Mouse (Mus musculus) intestine, embryonic 15.5 days (tissue): ENCODE results near the gene Mgat1. TPM values are rescaled to one million over a fixed set of nuclear protein-coding genes. Genes with fewer than 3 reads are reported as not detected.
"Not testable (repeated sequence)": the region's sequence is repeated elsewhere in the genome, so short reads cannot be mapped to it uniquely, and the experiment has no call there.

ENCODE experiments used
- ATAC-seq: fragments of 200-750 bp; cut with Nextera tagmentation; 2 replicates; pipeline ENCODE4 v1.8.0; 2017; ENCODE audit warnings: moderate TSS enrichment, moderate library complexity
- H3K27ac ChIP-seq: fragments of 300-500 bp; sonication (generic); 2 replicates; pipeline ENCODE4 v1.5.1; 2015; ENCODE audit warnings: mild to moderate bottlenecking, inconsistent platforms
- H3K27me3 ChIP-seq: fragments of 300-500 bp; sonication (generic); replicated peaks from 2 replicates; pipeline ENCODE4 v1.6.1; 2015; ENCODE audit warnings: inconsistent platforms
- H3K36me3 ChIP-seq: fragments of 300-500 bp; sonication (generic); 2 replicates; pipeline ENCODE4 v1.6.1; 2015; ENCODE audit warnings: inconsistent platforms
- H3K4me1 ChIP-seq: fragments of 300-500 bp; sonication (generic); replicated peaks from 2 replicates; pipeline ENCODE4 v1.6.1; 2015; ENCODE audit warnings: inconsistent platforms
- H3K4me2 ChIP-seq: fragments of 300-500 bp; sonication (generic); replicated peaks from 2 replicates; pipeline ENCODE4 v1.6.1; 2015; ENCODE audit warnings: mild to moderate bottlenecking, inconsistent platforms
- H3K4me3 ChIP-seq: fragments of 300-500 bp; sonication (generic); replicated peaks from 2 replicates; pipeline ENCODE4 v1.5.1; 2015; ENCODE audit warnings: inconsistent platforms
- H3K9ac ChIP-seq: fragments of 300-500 bp; sonication (generic); 2 replicates; pipeline ENCODE4 v1.6.1; 2015; ENCODE audit warnings: inconsistent platforms
- H3K9me3 ChIP-seq: fragments of 300-500 bp; sonication (generic); 2 replicates; pipeline ENCODE4 v1.6.1; 2016; ENCODE audit warnings: inconsistent platforms
- WGBS: fragments of 180-500 bp; shearing (Covaris S2); methylation state at CpG from one replicate; pipeline ENCODE4 v1.1.7; 2015; 5-methylcytosine and 5-hydroxymethylcytosine counted together
- polyA plus RNA-seq: library from polyadenylated mRNA; unstranded; fragments of >200 nt; fragmentation: Nextera tagmentation; extraction: Ambion mirVana; gene quantifications from 2 replicates; pipeline ENCODE4 v1.2.1, GENCODE M21; 2015

Gene Mgat1
- 53.5 and 61.2 TPM in 2 replicates for polyA plus RNA-seq

DNA sequence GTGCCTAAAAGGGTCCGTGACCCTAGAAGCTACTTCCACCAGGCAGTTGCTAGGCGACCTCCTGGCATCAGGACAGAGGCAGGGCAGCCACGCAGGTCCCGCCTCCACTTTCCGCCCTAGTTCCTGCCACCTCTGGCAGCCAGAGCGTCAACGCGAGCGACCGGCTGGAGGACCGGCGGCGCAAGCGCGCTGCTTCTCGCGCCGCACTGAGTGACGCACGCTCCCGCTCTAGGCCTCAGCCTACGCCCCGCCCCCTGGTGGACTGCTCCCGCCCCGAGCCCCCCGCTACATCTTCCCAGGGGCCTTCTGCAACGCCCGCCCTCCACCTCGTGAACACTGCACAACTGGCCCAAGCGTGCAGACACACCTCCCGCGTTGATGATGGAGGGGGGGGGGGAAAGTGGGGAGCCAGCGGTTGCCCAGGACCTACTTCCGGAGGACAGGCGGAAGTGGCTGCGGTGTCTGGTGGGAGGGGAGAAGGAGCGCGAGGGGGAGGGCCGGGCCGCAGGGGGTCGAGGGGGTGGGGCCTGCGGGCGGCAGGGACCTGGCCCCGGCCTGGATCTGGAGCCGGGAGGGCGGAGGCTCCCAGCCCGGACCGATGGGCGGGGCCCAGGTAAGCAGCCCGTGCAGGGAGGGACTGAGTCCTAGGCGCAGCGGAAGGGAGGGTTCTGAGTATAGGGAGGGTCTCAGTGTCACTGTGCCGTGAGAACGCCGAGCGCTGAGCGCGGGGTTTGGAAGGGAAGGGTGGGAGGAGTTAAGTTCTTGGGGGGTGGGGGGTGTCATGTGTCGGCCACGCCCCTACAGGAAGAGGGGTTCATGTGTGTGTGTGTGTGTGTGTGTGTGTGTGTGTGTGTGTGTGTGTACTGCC is at the start of gene Mgat1:
Mgat1 (plus strand) TSS at position 465 of the 868 bp plus-strand sequence.
- Histone ChIP-seq H3K27me3 (no peaks in the 10 kb centered on the region), H3K4me3 (peak within 1 kb of the TSS; percentile 55), H3K4me2 (peak within 1 kb of the TSS; percentile 70), H3K9me3 (no peaks in the 10 kb centered on the region), H3K36me3 (no peaks in the 10 kb centered on the region), H3K9ac (peak within 1 kb of the TSS; percentile 60), H3K4me1 (peaks cover 23% of the 10 kb centered on the region), H3K27ac (peak within 1 kb of the TSS; percentile 96)
- peak; percentile 94 for ATAC-seq
- WGBS = under 1% methylated on average over 58 of the region's 60 CpGs

DNA sequence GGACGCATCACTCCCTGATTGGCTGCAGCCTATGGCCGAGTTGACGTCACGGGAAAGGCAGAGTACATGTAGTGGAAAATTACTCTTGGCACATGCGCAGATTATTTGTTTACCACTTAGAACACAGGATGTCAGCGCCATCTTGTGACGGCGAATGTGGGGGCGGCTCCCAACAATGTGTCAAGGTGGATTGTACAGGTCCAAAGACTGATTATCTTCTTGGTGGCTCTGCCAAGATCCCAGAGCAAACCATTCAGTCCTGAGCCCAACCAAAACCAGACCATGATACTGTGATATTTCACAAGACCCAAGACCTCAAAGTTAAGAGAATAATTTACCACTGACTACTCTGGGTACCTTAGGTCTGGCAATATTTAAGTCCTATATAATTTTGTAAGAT is 49.2 kb upstream of the Mgat1 start:
- ATAC-seq, H3K4me2 ChIP-seq, H3K9ac ChIP-seq, H3K9me3 ChIP-seq, H3K4me3 ChIP-seq, H3K27ac ChIP-seq, H3K36me3 ChIP-seq, H3K27me3 ChIP-seq, H3K4me1 ChIP-seq: not testable (repeated sequence)
- 92% methylated on average over 9 of the region's 9 CpGs for WGBS

DNA sequence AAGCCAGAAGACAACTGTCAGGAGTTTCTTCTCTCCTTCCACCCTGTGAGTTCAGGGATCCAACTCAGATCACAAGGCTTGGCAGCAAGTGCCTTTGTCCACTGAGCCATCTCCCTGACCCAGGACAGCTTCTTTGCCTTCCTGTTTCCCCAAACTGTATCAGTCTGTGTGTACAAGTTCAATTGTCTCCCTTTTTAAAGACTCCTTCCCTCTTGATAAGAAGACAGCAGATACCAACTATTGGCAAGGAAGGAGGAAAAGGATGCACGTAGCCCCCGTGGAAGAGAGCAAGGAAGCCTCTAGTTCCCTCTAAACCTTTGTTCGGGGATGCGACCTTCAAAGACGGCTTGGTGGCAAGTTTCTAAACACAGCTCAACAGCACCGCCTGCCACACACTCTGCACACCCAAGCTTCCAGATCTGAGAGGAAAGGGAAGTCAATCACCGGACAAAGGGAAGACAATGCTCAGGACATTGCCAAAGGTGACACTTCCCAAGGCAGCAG is 48.1 kb upstream of the Mgat1 start:
- 78% methylated on average over 7 of the region's 7 CpGs for WGBS

DNA sequence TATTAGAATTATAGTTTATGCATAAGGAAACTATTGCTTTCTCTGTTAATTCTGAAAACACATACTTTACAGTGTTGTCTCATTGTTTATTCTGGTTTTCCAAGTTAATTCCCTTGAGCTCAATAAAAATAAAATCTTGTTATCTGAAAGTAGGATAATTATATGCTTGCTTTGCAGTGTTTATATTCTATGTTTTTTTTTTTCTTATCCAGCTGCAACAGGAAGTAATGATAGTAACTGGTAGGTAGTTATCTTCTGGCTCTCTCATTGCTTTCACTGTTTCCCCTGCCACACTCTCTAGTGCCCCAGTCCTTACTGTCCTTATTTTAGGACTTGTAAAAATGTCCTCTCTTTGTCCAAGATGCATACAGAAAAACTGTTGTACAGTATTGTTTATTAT is 43.3 kb upstream of the Mgat1 start:
- no peaks in the 10 kb centered on the region for H3K9me3 ChIP-seq
- no peak overlapping the region for H3K9ac ChIP-seq
- H3K27ac ChIP-seq = no peak overlapping the region
- no peaks in the 10 kb centered on the region for H3K27me3 ChIP-seq
- H3K4me1 ChIP-seq = peaks cover 8% of the 10 kb centered on the region
- H3K4me3 ChIP-seq = no peak overlapping the region
- H3K36me3 ChIP-seq = no peaks in the 10 kb centered on the region
- no peak overlapping the region for H3K4me2 ChIP-seq
- no peak for ATAC-seq

More for the DNA sequence above, 48.1 kb upstream of the Mgat1 start:
- no peak for ATAC-seq
- no peaks in the 10 kb centered on the region for H3K36me3 ChIP-seq
- H3K4me2 ChIP-seq = no peak overlapping the region
- H3K4me1 ChIP-seq = no peaks in the 10 kb centered on the region
- no peak overlapping the region for H3K4me3 ChIP-seq
- H3K9ac ChIP-seq = no peak overlapping the region
- no peaks in the 10 kb centered on the region for H3K27me3 ChIP-seq
- H3K9me3 ChIP-seq = no peaks in the 10 kb centered on the region
- no peak overlapping the region for H3K27ac ChIP-seq

DNA sequence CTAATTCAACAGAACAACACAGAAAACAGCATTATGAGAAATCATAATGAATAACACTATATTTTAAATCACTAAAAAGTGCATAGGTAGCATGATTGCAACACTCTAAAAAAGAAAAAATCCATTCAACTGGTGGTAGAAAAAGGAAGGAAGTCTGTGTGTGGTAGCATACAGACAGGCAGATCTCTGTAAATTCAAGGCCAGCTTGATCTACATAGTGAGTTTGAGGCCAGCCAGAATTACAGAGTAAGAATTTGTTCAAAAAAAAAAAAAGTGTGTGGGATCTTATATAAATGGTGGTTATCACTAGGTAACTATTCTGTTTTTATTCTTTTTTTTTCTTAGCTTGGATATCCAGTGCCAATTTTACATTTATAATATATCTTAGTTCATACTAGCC is 42.8 kb upstream of the Mgat1 start:
- no peak overlapping the region for H3K27ac ChIP-seq
- no peak overlapping the region for H3K4me2 ChIP-seq
- no peak overlapping the region for H3K4me3 ChIP-seq
- H3K27me3 ChIP-seq = no peaks in the 10 kb centered on the region
- no peak for ATAC-seq
- H3K9ac ChIP-seq = no peak overlapping the region
- peaks cover 8% of the 10 kb centered on the region for H3K4me1 ChIP-seq
- no peaks in the 10 kb centered on the region for H3K9me3 ChIP-seq
- no peaks in the 10 kb centered on the region for H3K36me3 ChIP-seq

DNA sequence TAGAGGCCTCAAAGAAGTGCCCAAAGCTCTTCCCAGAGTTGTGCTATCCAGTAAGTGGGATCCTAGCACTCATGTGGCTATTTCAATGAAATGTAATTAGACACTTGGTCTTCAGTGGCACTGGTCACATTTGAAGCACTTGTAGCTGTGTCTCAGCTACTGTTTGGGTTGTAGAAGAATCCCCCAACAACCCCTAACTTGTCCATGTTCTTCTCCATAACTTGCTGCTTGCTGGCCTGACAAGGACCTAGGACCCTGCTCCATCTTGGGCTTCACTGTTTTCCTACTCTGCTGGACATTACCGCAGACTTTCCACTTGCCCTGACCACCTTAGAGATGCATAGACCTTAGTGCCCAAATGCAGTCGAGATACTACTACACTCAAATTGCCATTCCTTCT is 41.9 kb upstream of the Mgat1 start:
- Histone ChIP-seq H3K4me1 (peaks cover 8% of the 10 kb centered on the region), H3K36me3 (0 out of 2 replicates have a peak, but pooled peaks cover 2% of the 10 kb centered on the region), H3K9ac (peak overlapping the region; percentile 78), H3K27ac (peak overlapping the region; percentile 96), H3K4me3 (peak overlapping the region; percentile 61), H3K27me3 (no peaks in the 10 kb centered on the region), H3K4me2 (peak overlapping the region; percentile 77), H3K9me3 (no peaks in the 10 kb centered on the region)
- WGBS = 46% methylated on average over 2 of the region's 2 CpGs
- no peak for ATAC-seq

DNA sequence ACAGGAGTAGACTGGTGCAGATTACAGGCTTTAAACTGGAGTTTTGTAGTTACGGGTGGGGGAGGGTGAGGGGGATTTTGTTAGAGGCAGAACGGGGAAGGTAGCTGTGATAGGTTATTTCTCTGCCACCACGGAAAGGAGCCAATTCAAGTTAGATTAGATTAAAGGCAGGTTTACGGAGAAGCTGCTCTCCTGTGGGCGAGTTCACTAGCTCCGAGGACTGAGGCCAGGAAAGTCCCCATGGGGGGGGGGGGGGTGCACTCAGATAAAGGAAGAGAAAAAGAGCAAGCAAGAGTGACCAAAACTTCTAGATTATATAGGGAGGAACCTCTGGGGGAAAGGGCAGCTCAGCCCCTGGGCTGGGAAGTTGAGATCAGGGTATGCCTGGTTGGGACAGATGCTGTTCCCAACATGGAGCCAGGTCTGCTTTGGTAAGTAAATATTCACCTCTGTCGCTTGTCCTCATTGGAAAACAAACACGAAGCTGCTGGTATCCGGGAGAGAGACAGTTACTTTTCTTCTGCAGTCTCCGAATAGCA is 41.4 kb upstream of the Mgat1 start:
- Histone ChIP-seq H3K27ac (peak overlapping the region; percentile 96), H3K9ac (peak overlapping the region; percentile 78), H3K27me3 (no peaks in the 10 kb centered on the region), H3K9me3 (no peaks in the 10 kb centered on the region), H3K4me2 (peak overlapping the region; percentile 77), H3K4me3 (peak overlapping the region; percentile 61), H3K4me1 (peaks cover 8% of the 10 kb centered on the region), H3K36me3 (0 out of 2 replicates have a peak, but pooled peaks cover 2% of the 10 kb centered on the region)
- 1% methylated on average over 10 of the region's 10 CpGs for WGBS
- ATAC-seq = peak; percentile 29

DNA sequence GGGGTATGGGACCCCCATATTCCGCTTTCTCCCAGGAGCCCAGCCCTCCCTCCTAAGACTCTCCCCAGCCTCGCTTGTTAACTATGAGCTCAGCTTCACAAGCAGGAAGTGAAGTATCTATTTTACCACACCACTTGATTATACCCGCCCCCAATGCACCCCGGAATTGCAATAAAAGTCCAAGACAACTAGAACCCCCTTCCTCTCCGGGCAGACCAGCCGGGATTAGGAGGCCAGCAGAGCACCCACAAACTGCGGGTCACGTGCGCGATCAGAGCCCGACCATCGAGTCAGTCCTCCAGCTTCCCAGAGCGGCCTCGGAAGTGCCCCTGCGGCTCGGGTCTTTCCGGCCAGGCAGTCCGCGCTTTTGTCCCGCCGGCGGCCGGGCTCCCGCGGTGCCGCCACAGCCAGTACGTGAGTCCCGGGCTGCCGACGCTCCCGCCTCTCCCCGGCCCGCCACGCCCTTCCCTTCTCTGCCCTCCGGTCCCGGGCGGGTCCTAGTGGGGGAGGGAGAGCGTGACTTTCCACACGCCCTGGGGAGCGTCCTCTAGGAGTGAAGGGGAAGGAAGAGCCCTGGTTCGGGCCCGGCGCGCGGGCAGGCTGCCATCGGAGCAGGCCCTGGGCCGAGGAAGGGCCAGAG is 40.7 kb upstream of the Mgat1 start, which contains the start of gene Zfp62:
Zfp62 (plus strand) TSS at position 164 of the 640 bp plus-strand sequence.
- WGBS = under 1% methylated on average over 44 of the region's 47 CpGs
- Histone ChIP-seq H3K27ac (peak within 1 kb of the TSS; percentile 96), H3K4me3 (peak within 1 kb of the TSS; percentile 61), H3K4me1 (peaks cover 8% of the 10 kb centered on the region), H3K9ac (peak within 1 kb of the TSS; percentile 78), H3K36me3 (0 out of 2 replicates have a peak, but pooled peaks cover 2% of the 10 kb centered on the region), H3K4me2 (peak within 1 kb of the TSS; percentile 77), H3K27me3 (no peaks in the 10 kb centered on the region), H3K9me3 (no peaks in the 10 kb centered on the region)
- peak; percentile 96 for ATAC-seq

DNA sequence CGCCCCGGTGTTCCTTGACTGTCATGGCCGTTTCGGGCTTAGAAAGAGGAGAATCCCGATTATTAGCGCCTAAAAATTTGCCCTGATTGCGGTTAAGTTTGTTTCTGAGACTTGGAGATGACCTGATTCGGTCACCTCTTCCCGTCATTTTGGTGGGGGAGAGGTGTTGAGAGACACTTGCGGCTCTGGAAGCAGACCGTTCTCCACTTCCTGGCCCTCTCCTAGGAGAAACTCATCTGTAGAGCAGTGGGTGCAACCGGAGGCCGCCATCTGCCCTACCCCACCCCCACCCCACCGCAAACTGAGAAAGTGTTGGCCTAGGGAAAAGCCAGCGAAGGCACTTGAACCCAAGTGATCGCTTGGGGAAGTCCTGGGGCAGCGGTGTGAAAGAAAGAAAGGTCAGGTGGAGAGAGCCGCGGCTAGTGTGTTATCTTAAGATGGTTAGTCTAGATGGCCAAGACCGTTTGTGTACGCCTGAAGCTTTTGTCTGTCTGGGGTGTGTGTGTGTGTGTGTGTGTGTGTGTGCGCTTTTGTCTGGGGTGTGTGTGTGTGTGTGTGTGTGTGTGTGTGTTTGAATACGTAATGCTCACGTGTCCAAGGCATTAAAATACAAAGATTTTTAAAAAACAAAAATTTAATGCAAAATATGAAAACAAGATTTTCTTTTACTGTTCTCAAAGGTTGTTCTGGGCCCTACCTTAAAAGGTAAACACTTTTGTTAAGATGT is 40.1 kb upstream of the Mgat1 start:
- H3K9ac ChIP-seq = peak overlapping the region; percentile 78
- H3K27me3 ChIP-seq = no peaks in the 10 kb centered on the region
- H3K27ac ChIP-seq = peak overlapping the region; percentile 96
- ATAC-seq = peak; percentile 80
- 0 out of 2 replicates have a peak, but pooled peaks cover 2% of the 10 kb centered on the region for H3K36me3 ChIP-seq
- peaks cover 8% of the 10 kb centered on the region for H3K4me1 ChIP-seq
- H3K4me2 ChIP-seq = peak overlapping the region; percentile 77
- WGBS = under 1% methylated on average over 24 of the region's 24 CpGs
- no peaks in the 10 kb centered on the region for H3K9me3 ChIP-seq
- peak overlapping the region; percentile 61 for H3K4me3 ChIP-seq

DNA sequence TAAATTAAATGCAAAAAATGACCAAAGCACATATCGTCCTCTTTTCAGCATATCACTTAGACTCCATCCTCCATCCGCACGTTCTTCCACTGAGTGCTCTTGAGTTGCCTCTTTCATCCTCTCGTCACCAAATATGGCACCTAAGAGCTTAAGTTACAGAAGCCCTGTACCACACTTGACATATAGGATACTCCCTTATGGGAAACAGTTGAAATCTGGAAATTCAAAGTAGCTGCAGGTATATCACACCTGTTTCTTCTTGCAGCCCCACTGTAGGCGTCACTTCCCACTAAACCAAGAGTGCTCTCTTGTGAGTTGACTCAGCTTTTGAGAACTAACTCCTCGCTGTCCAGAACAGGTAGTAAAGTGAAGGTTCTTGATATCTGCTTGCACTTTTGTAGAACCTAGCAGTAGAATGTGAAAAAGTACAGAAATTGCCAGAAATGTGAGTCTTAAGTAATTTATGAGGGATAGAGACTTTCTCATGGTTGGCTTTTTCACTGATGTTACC is 38.9 kb upstream of the Mgat1 start:
- WGBS = 83% methylated on average over 6 of the region's 6 CpGs
- H3K27ac ChIP-seq = no peak overlapping the region
- no peaks in the 10 kb centered on the region for H3K27me3 ChIP-seq
- no peaks in the 10 kb centered on the region for H3K9me3 ChIP-seq
- no peak overlapping the region; the same call in 1 of the 2 replicates for H3K4me3 ChIP-seq
- H3K36me3 ChIP-seq = 0 out of 2 replicates have a peak, but pooled peaks cover 2% of the 10 kb centered on the region
- no peak overlapping the region for H3K9ac ChIP-seq
- H3K4me1 ChIP-seq = peaks cover 8% of the 10 kb centered on the region
- H3K4me2 ChIP-seq = peak overlapping the region; percentile 77
- no peak for ATAC-seq

DNA sequence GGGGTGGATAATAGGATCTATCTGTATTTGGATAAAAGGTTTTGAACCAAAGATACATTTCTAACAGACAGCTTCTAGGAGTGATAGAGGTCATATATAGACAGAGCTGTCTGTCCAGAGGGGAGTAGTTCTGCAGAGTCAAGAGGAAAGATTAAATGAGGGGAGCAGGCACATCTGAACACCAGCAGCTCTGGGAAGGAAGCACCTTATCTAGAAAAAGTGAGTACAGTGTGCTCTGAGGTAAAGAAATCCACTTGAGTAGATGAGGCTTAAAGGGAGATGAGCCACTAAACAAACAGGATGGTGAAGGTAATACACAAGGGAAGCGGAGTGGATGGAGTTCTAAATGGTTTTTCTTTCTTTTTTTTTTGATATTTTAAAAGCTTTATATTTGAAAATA is 36.5 kb upstream of the Mgat1 start:
- 88% methylated on average over 1 of the region's 1 CpGs for WGBS
- Histone ChIP-seq H3K4me3 (no peak overlapping the region), H3K27ac (no peak overlapping the region), H3K9me3 (no peaks in the 10 kb centered on the region), H3K4me1 (peaks cover 3% of the 10 kb centered on the region), H3K27me3 (no peaks in the 10 kb centered on the region), H3K36me3 (peaks cover 2% of the 10 kb centered on the region; the same call in 1 of the 2 replicates), H3K4me2 (no peak overlapping the region), H3K9ac (no peak overlapping the region)
- ATAC-seq = no peak
